Mouse (Mus musculus) MEL (cell line): Measurements from ENCODE around the gene Frmd4b. TPM values are rescaled to one million over a fixed set of nuclear protein-coding genes. Genes with fewer than 3 reads are reported as not detected.

Experiments
- DNase-seq: peaks from one replicate; pipeline ENCODE4 v3.0.0; 2011; ENCODE audit warnings: low read depth, low spot score
- H3K27ac ChIP-seq: 2 replicates; pipeline ENCODE4 v1.5.1; 2012; ENCODE audit warnings: low read depth, mild to moderate bottlenecking, control low read depth, low read length, moderate library complexity; ENCODE audit not compliant: control insufficient read depth
- H3K27me3 ChIP-seq, 2 experiments: fragments of 150-350 bp in 1 of 2; sonication (generic) in 1 of 2; 2 replicates each; pipeline ENCODE4 v1.6.1; 2012; ENCODE audit warnings: low read length in 2 of 2, mild to moderate bottlenecking in 2 of 2, improper control_type of control experiment in 1 of 2, moderate library complexity in 1 of 2; ENCODE audit not compliant: insufficient read depth in 2 of 2, control insufficient read depth in 1 of 2
- H3K36me3 ChIP-seq, 2 experiments: 2 replicates each; pipeline ENCODE4 v1.6.1; 2012 to 2014; ENCODE audit warnings: low read length in 2 of 2, improper control_type of control experiment in 1 of 2, inconsistent platforms in 1 of 2, mild to moderate bottlenecking in 1 of 2; ENCODE audit not compliant: insufficient read depth in 2 of 2, control insufficient read depth in 1 of 2
- H3K4me1 ChIP-seq, 2 experiments: fragments of 150-350 bp in 1 of 2; sonication (generic) in 1 of 2; 2 replicates each; pipeline ENCODE4 v1.6.1; 2012; ENCODE audit warnings: low read length in 2 of 2, improper control_type of control experiment in 1 of 2, mild to moderate bottlenecking in 1 of 2; ENCODE audit not compliant: insufficient read depth in 2 of 2, control insufficient read depth in 1 of 2
- H3K4me3 ChIP-seq, 2 experiments: fragments of 150-350 bp in 1 of 2; sonication (generic) in 1 of 2; 2 replicates each; pipeline ENCODE4 v1.5.1; 2012; ENCODE audit warnings: low read depth in 2 of 2, low read length in 2 of 2, mild to moderate bottlenecking in 2 of 2, moderate library complexity in 2 of 2, control low read depth in 1 of 2, improper control_type of control experiment in 1 of 2; ENCODE audit not compliant: control insufficient read depth in 1 of 2, insufficient read depth in 1 of 2
- H3K79me2 ChIP-seq: 2 replicates; pipeline ENCODE4 v1.6.1; 2012; ENCODE audit warnings: mild to moderate bottlenecking, low read length, moderate library complexity; ENCODE audit not compliant: control insufficient read depth, poor library complexity, insufficient read depth
- H3K9ac ChIP-seq: 2 replicates; pipeline ENCODE4 v1.6.1; 2012; ENCODE audit warnings: low read depth, mild to moderate bottlenecking, control low read depth, low read length, moderate library complexity; ENCODE audit not compliant: control insufficient read depth, poor library complexity, severe bottlenecking
- H3K9me3 ChIP-seq: fragments of 150-350 bp; sonication (generic); replicated peaks from 2 replicates; pipeline ENCODE4 v1.6.1; 2012; ENCODE audit warnings: mild to moderate bottlenecking, low read length, improper control_type of control experiment, moderate library complexity; ENCODE audit not compliant: insufficient read depth
- CHD2 ChIP-seq: IDR thresholded peaks from 2 replicates; pipeline ENCODE4 v1.6.1; 2011; ENCODE audit warnings: low read length, improper control_type of control experiment
- E2F4 ChIP-seq: IDR thresholded peaks from 2 replicates; pipeline ENCODE4 v1.6.1; 2011; ENCODE audit warnings: low read depth, low read length, improper control_type of control experiment, borderline replicate concordance
- ELF1 ChIP-seq: IDR thresholded peaks from 2 replicates; pipeline ENCODE4 v1.6.1; 2014; ENCODE audit warnings: low read depth, mild to moderate bottlenecking, inconsistent platforms, low read length, improper control_type of control experiment, moderate library complexity
- EP300 ChIP-seq, 2 experiments: IDR thresholded peaks; 2 replicates each; pipeline ENCODE4 v1.6.1; 2011; ENCODE audit warnings: improper control_type of control experiment in 2 of 2, low read length in 2 of 2, low read depth in 1 of 2, mild to moderate bottlenecking in 1 of 2
- GABPA ChIP-seq: IDR thresholded peaks from 2 replicates; pipeline ENCODE4 v1.6.1; 2012; ENCODE audit warnings: low read depth, mild to moderate bottlenecking, inconsistent platforms, low read length, improper control_type of control experiment, moderate library complexity
- KAT2A ChIP-seq: conservative IDR thresholded peaks from 2 replicates; pipeline ENCODE4 v1.6.1; 2012; ENCODE audit warnings: low read depth, low read length, improper control_type of control experiment, inconsistent platforms
- MAZ ChIP-seq: IDR thresholded peaks from 2 replicates; pipeline ENCODE4 v1.6.1; 2012; ENCODE audit warnings: low read depth, mild to moderate bottlenecking, inconsistent platforms, low read length, improper control_type of control experiment
- MYB ChIP-seq: IDR thresholded peaks from 2 replicates; pipeline ENCODE4 v1.6.1; 2011; ENCODE audit warnings: mild to moderate bottlenecking, low read depth, low read length, improper control_type of control experiment
- MYC ChIP-seq: IDR thresholded peaks from 2 replicates; pipeline ENCODE4 v1.6.1; 2011; ENCODE audit warnings: low read depth, mild to moderate bottlenecking, low read length, improper control_type of control experiment, moderate library complexity
- POLR2AphosphoS2 ChIP-seq: IDR thresholded peaks from 2 replicates; pipeline ENCODE4 v1.6.1; 2011; ENCODE audit warnings: low read length, improper control_type of control experiment
- RCOR1 ChIP-seq: IDR thresholded peaks from 2 replicates; pipeline ENCODE4 v1.6.1; 2012; ENCODE audit warnings: low read depth, mild to moderate bottlenecking, inconsistent platforms, low read length, improper control_type of control experiment
- USF1 ChIP-seq: IDR thresholded peaks from 2 replicates; pipeline ENCODE4 v1.6.1; 2014; ENCODE audit warnings: low read depth, mild to moderate bottlenecking, inconsistent platforms, low read length, improper control_type of control experiment, moderate library complexity
- ZC3H11A ChIP-seq: IDR thresholded peaks from 2 replicates; pipeline ENCODE4 v1.6.1; 2012; ENCODE audit warnings: low read depth, mild to moderate bottlenecking, inconsistent platforms, low read length, improper control_type of control experiment
- ZKSCAN1 ChIP-seq: IDR thresholded peaks from 2 replicates; pipeline ENCODE4 v1.6.1; 2012; ENCODE audit warnings: low read depth, mild to moderate bottlenecking, inconsistent platforms, low read length, improper control_type of control experiment, moderate library complexity
- ZMIZ1 ChIP-seq: IDR thresholded peaks from 2 replicates; pipeline ENCODE4 v1.6.1; 2012; ENCODE audit warnings: low read depth, mild to moderate bottlenecking, inconsistent platforms, low read length, improper control_type of control experiment, moderate library complexity
- ZNF384 ChIP-seq: IDR thresholded peaks from 2 replicates; pipeline ENCODE4 v1.6.1; 2012; ENCODE audit warnings: low read depth, mild to moderate bottlenecking, inconsistent platforms, low read length, improper control_type of control experiment
- polyA plus RNA-seq, 2 experiments: library from polyadenylated mRNA; stranded (reverse) in 1 of 2; unstranded in 1 of 2; fragments of >175 nt in 1 of 2; fragments of >200 nt in 1 of 2; gene quantifications; 2 replicates each; pipeline versions ENCODE4 v1.2.1 to v1.2.4; 2012; ENCODE audit warnings: low replicate concordance in 2 of 2, low read depth in 1 of 2; ENCODE audit not compliant: insufficient read length in 2 of 2, insufficient read depth in 1 of 2, missing spikeins in 1 of 2
- total RNA-seq: library from RNA; depleted of rRNA; stranded (reverse); fragments of 300-350 nt; gene quantifications from 2 replicates; pipeline ENCODE4 v1.2.3, GENCODE M21; 2012

Gene Frmd4b
- total and polyA plus RNA-seq, 3 experiments, result 0.18 TPM; not detected in 2

- Histone ChIP-seq H3K79me2 (no peaks in the 10 kb centered on the region), H3K9ac (no peak overlapping the region), H3K27ac (no peak overlapping the region), H3K4me3 (no peak overlapping the region), H3K36me3 (no peaks in the 10 kb centered on the region), H3K4me1 (0 out of 4 replicates have a peak, but pooled peaks cover 0 to 3% of the 10 kb centered on the region in 2 experiments), H3K27me3 (no peaks in the 10 kb centered on the region), H3K9me3 (no peaks in the 10 kb centered on the region)
- TF ChIP-seq MAZ (no peak), ZMIZ1 (no peak), EP300 (IDR thresholded peaks at IDR 0.05; ENCODE audit: low read depth in 1 of 2, low read length in 2 of 2) (no peak), POLR2AphosphoS2 (no peak), ZNF384 (no peak), CHD2 (no peak), MYC (no peak), KAT2A (no peak), RCOR1 (no peak), ZC3H11A (no peak), E2F4 (no peak), ELF1 (no peak)
- no peak for DNase-seq
These were observed 186.8 kb downstream of the Frmd4b start for GRCm38 (mm10) chr6:97430519-97430918.

- DNase-seq, result no peak
- no peak for TF ChIP-seq USF1
- TF ChIP-seq ZKSCAN1, result no peak
- no peak for TF ChIP-seq MYB
- no peak for TF ChIP-seq MYC
- TF ChIP-seq GABPA, result no peak
- TF ChIP-seq, all 39 proteins: peak for 0
- Histone ChIP-seq H3K9me3 (no peaks in the 10 kb centered on the region), H3K79me2 (no peaks in the 10 kb centered on the region), H3K4me3 (no peak overlapping the region), H3K36me3 (no peaks in the 10 kb centered on the region), H3K27ac (no peak overlapping the region), H3K4me1 (0 out of 4 replicates have a peak, but pooled peaks cover 0 to 3% of the 10 kb centered on the region in 2 experiments), H3K27me3 (no peaks in the 10 kb centered on the region), H3K9ac (no peak overlapping the region)
These were observed 187.5 kb downstream of the Frmd4b start for GRCm38 (mm10) chr6:97429688-97430343.
